Mouse (Mus musculus): ENCODE measurements around the gene Fank1. TPM values are rescaled to one million over a fixed set of nuclear protein-coding genes. Genes with fewer than 3 reads are reported as not detected.
"Not testable (repeated sequence)": the region's sequence is repeated elsewhere in the genome, so short reads cannot be mapped to it uniquely, and the experiment has no call there.

Gene Fank1
- polyA plus RNA-seq, 1 experiment: 7.1 TPM

DNA sequence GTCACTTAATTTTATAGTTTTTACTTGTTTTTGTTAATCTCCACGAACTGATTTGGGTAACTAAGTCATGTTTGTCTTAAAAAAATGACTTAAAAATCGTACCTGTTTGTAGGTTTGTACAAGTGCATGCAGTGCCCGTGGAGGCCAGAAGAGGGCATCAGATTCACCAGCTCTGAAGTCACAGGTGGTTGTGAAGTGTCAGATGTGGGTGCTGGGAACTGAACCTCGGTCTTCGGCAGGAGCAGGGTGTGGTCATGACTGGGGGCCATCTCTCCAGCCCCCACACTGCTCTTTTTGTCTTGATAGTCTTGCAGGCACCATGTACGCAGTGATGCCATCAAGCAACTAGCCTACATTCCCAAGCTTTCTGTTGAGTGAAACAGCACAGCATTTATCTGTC is 47.1 kb downstream of the Fank1 start:
- no peak for DNase-seq (ENCODE audit: extremely low spot score in 1 of 2, low spot score in 1 of 2)

DNA sequence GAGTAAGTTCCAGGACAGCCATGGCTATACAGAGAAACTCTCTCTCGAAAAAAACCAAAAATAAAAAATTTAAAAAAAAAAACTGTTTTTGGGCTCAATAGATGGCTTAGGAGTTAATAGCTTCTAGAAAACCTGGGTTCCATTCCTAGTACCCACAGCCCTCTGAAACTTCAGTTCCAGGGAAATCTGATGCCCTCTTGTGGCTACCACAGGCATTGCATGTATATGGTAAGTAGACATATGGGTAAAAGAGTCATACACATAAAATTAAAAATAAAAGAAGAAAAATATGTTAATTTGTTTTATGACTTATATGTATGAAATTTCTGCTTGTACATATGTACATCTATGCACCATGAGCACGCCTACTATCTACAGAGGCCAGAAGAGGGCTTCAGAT is 47.9 kb downstream of the Fank1 start:
- DNase-seq (ENCODE audit: extremely low spot score in 1 of 2, low spot score in 1 of 2): no peak

GRCm38 (mm10) chr7:133828514-133828913 is 51.9 kb downstream of the Fank1 start:
- DNase-seq (ENCODE audit: extremely low spot score in 1 of 2, low spot score in 1 of 2): no peak

- no peak for DNase-seq (ENCODE audit: extremely low spot score in 1 of 2, low spot score in 1 of 2)
Observed at GRCm38 (mm10) chr7:133829579-133829978, 52.9 kb downstream of the Fank1 start.

- peak in 1 of 2 experiments; percentile 64 for DNase-seq (ENCODE audit: extremely low spot score in 1 of 2, low spot score in 1 of 2)
Observed at GRCm38 (mm10) chr7:133839546-133839945, 62.9 kb downstream of the Fank1 start.

GRCm38 (mm10) chr7:133842079-133842478 is 65.4 kb downstream of the Fank1 start:
- no peak for DNase-seq (ENCODE audit: extremely low spot score in 1 of 2, low spot score in 1 of 2)

GRCm38 (mm10) chr7:133847175-133847574 is 70.5 kb downstream of the Fank1 start:
- no peak for DNase-seq (ENCODE audit: extremely low spot score in 1 of 2, low spot score in 1 of 2)

GRCm38 (mm10) chr7:133848180-133848579 is 71.5 kb downstream of the Fank1 start:
- no peak for DNase-seq (ENCODE audit: extremely low spot score in 1 of 2, low spot score in 1 of 2)

DNA sequence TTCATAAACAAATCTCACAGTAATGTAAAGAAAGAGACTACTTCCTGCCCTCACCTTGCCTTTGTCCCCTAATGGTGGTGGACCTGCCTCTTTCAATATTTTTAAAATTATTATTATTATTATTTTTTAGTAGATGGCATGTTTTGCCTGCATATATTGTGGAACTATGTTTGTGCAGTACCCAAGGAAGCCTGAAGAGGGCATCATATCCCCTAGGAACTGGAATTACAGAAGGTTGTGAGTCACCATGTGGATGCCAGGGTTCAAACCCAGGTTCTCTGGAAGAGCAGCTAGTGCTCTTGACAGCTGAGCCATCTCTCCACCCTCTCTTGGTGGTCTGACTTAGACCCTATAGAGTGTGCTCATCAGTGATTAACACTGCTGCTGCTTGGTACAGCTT is 74.1 kb downstream of the Fank1 start:
- DNase-seq (ENCODE audit: extremely low spot score in 1 of 2, low spot score in 1 of 2): no peak

DNA sequence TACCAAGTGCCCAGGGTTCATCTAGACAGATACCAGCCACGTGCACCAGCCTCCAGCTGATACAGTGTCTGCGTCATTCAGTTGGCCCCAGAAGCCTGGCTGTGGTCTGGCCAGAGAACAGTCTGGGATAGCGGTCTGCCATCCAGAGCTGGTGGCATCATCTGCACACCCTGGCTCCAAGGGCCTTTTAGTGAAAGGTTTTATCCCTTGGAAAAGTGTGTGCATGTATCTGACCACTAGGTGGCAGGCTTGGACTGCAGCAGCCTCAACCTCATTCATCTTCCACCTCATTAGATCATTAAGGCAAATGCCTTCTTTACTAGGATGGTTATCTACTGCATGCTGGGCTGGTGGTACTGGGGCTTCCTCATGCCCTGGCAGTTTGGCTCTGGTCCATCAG is 79.6 kb downstream of the Fank1 start:
- peak; percentile 66 to 90 for DNase-seq (ENCODE audit: extremely low spot score in 1 of 2, low spot score in 1 of 2)

GRCm38 (mm10) chr7:133858506-133858905 is 81.8 kb downstream of the Fank1 start:
- no peak for DNase-seq (ENCODE audit: extremely low spot score in 1 of 2, low spot score in 1 of 2)

DNA sequence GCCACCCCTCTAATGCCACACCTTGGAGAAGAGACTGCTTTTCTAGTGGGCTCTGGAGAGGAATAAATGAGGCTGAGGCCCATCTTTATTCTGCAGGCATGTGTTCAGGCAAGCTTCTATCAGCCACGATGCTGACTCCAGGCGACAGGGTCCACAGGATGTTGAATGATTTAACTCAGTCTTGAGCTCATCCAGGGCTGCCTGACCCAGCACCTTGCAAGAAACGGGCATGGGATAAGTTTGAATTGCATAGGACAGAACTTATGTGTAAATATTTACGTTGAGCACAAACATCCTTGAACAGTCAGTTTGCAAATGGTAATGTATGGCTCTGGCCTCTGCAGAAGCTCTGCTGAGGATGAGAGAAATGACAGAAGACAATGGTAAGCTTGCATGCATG is 82.9 kb downstream of the Fank1 start:
- DNase-seq (ENCODE audit: extremely low spot score in 1 of 2, low spot score in 1 of 2): no peak

- no peak for DNase-seq (ENCODE audit: extremely low spot score in 1 of 2, low spot score in 1 of 2)
Observed at GRCm38 (mm10) chr7:133862233-133862632, 85.6 kb downstream of the Fank1 start.

- DNase-seq (ENCODE audit: extremely low spot score in 1 of 2, low spot score in 1 of 2): no peak
Observed at GRCm38 (mm10) chr7:133862723-133863122, 86.1 kb downstream of the Fank1 start.

GRCm38 (mm10) chr7:133863151-133863550 is 86.5 kb downstream of the Fank1 start:
- no peak for DNase-seq (ENCODE audit: extremely low spot score in 1 of 2, low spot score in 1 of 2)

DNA sequence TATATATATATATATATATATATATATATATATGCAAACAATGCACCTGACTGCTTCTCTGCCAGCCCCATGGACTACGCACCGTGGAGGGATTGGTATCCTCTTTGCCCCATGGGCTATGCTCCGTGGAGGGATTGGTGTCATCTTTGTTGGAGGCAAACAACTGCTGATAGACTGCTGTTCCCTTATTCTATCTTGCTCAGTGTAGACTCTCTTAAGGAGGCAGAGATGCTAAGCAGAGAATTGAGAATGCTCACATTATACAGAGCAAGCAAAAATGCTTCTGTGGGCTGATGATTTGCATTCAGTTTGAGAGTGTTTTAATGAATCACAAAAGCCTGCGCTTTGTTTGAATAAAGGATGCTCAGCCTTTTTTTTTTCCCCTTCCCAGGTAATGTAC is 87.0 kb downstream of the Fank1 start:
- DNase-seq (ENCODE audit: extremely low spot score in 1 of 2, low spot score in 1 of 2): peak in 1 of 2 experiments; percentile 17

GRCm38 (mm10) chr7:133870265-133870664 is 93.6 kb downstream of the Fank1 start:
- DNase-seq (ENCODE audit: extremely low spot score in 1 of 2, low spot score in 1 of 2): no peak

DNA sequence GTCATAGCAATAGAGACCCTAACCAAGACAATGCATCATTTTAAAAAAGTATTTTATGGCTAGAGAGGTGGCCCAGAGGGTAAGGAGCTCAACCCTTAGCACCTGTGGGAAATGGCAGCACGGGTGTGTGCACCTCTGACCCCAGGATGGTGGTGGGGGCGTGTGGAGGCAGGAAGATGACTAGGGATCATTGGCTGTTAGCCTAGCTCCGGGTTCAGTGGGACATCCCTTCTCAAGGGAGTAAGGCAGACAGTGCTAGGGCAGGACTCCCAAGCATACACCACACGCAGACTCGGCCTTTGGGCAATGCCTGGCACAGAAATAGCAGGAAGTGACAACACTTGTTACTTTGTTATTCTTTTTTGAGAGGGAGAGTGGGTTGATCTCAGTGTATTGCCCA is 96.0 kb downstream of the Fank1 start:
- no peak for DNase-seq (ENCODE audit: extremely low spot score in 1 of 2, low spot score in 1 of 2)

DNA sequence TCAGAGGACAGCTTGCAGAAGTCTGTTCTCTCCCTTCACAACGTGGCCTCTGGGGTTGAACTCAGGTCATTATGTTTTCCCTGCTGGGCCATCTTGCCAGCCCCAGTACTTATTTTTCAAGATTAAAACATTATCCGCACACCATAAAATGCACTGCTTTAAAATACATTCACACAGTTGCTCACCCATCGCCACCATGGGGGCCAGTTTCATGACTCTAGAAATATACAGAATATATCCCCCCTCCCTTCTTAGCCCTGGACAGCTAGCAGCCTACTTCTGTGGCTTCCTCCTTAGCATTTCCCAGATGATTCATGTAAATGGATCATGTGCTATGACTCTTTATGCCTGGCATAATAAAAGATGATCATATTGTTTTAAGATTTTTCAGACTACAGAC is 99.5 kb downstream of the Fank1 start:
- DNase-seq (ENCODE audit: extremely low spot score in 1 of 2, low spot score in 1 of 2): no peak

- DNase-seq (ENCODE audit: extremely low spot score in 1 of 2, low spot score in 1 of 2): no peak
Observed at GRCm38 (mm10) chr7:133876646-133877342, 100.1 kb downstream of the Fank1 start.

- DNase-seq (ENCODE audit: extremely low spot score in 1 of 2, low spot score in 1 of 2): no peak
Observed at GRCm38 (mm10) chr7:133879761-133880160, 103.1 kb downstream of the Fank1 start.

DNA sequence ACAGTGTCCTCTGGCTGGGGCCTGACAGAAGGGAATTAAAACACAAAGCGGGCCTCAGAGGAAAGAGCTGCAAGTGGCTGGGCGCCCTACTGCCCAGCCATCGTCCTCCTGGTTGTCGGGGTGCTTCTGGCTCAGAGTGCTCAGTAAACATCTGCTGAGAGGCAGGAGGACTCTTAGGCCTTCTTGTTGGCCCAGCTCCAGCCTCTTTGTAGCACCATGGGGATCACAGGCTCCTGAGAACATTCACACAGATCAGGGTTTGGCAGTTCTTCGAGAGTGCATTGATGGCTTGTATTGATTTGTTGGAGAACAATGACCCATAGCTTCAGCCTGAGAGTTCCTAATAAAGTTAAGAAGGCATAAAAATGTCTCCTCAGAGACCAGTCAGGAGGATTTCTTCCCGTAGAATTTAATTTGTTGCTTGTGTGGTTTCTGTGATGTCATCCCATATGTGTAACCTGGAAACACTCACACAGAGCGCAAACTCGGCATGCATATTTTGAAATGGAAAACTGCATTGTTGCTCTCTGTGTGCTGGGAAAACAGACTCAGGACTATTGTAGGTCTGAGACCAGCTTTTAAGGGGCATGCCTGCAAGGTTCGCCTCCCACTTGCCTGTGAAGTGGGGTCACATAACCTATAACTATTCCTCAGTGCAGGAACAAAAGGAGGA is 108.2 kb downstream of the Fank1 start:
- not testable (repeated sequence) for DNase-seq (ENCODE audit: extremely low spot score in 1 of 2, low spot score in 1 of 2)
